Mouse (Mus musculus) kidney, adult 2 months (tissue): Measurements from ENCODE around the gene Gucy2d. TPM values are rescaled to one million over a fixed set of nuclear protein-coding genes. Genes with fewer than 3 reads are reported as not detected.

ENCODE experiments used
- DNase-seq: peaks from one replicate; pipeline ENCODE4 v3.0.0; 2021
- H3K27ac ChIP-seq: fragments of 200-500 bp; 2 replicates; pipeline ENCODE4 v1.5.1; 2012; ENCODE audit warnings: low read depth, low read length, control low read depth, inconsistent platforms; ENCODE audit not compliant: insufficient read depth
- H3K27me3 ChIP-seq: fragments of 200-500 bp; replicated peaks from 2 replicates; pipeline ENCODE4 v1.6.1; 2012; ENCODE audit warnings: mild to moderate bottlenecking, moderate library complexity, low read length, inconsistent platforms; ENCODE audit not compliant: control insufficient read depth, insufficient read depth
- H3K36me3 ChIP-seq: fragments of 200-500 bp; 2 replicates; pipeline ENCODE4 v1.6.1; 2012; ENCODE audit warnings: mild to moderate bottlenecking, moderate library complexity, low read length, inconsistent platforms; ENCODE audit not compliant: control insufficient read depth, insufficient read depth
- H3K4me1 ChIP-seq: fragments of 200-500 bp; 2 replicates; pipeline ENCODE4 v1.6.1; 2011; ENCODE audit warnings: low read length; ENCODE audit not compliant: control insufficient read depth, insufficient read depth
- H3K4me3 ChIP-seq: fragments of 200-500 bp; 2 replicates; pipeline ENCODE4 v1.5.1; 2011; ENCODE audit warnings: mild to moderate bottlenecking, low read depth, low read length, control low read depth; ENCODE audit not compliant: insufficient read depth
- CTCF ChIP-seq: fragments of 200-500 bp; conservative IDR thresholded peaks from 2 replicates; pipeline ENCODE4 v1.5.1; 2011; ENCODE audit warnings: low read depth, mild to moderate bottlenecking, control low read depth, low read length, moderate library complexity, mixed read lengths; ENCODE audit not compliant: insufficient read depth, insufficient read length
- POLR2A ChIP-seq: fragments of 200-500 bp; IDR thresholded peaks from one replicate; pipeline ENCODE4 v1.6.1; 2011; ENCODE audit warnings: low read depth, low read length, control low read depth
- WGBS: fragments of 180-500 bp; shearing (Covaris S2); methylation state at CpG from one replicate; pipeline ENCODE4 v1.1.7; 2018; 5-methylcytosine and 5-hydroxymethylcytosine counted together
- polyA plus RNA-seq: library from polyadenylated mRNA; depleted of rRNA; stranded (reverse); fragments of >200 nt; gene quantifications from 2 replicates; pipeline ENCODE4 v1.2.3, GENCODE M21; 2012

Gucy2d gene
- polyA plus RNA-seq, 1 experiment: not detected

- no peak overlapping the region for H3K4me3 ChIP-seq
- no peaks in the 10 kb centered on the region for H3K36me3 ChIP-seq
- WGBS: 70% methylated on average over 6 of the region's 6 CpGs
- no peak overlapping the region for H3K27ac ChIP-seq
- TF ChIP-seq POLR2A (no peak), CTCF (no peak)
- no peaks in the 10 kb centered on the region; the same call in 1 of the 2 replicates for H3K4me1 ChIP-seq
- no peak for DNase-seq
- no peaks in the 10 kb centered on the region for H3K27me3 ChIP-seq
These were observed 15.8 kb upstream of the Gucy2d start for GRCm38 (mm10) chr7:98424396-98424795.

- Histone ChIP-seq H3K27me3 (no peaks in the 10 kb centered on the region), H3K27ac (no peak overlapping the region), H3K36me3 (no peaks in the 10 kb centered on the region), H3K4me3 (no peak overlapping the region), H3K4me1 (no peaks in the 10 kb centered on the region)
- TF ChIP-seq POLR2A: no peak
- no peak for TF ChIP-seq CTCF
- no peak for DNase-seq
- WGBS: over 99% methylated on average over 3 of the region's 3 CpGs
These were observed 14.7 kb upstream of the Gucy2d start for GRCm38 (mm10) chr7:98425551-98425950.

- Histone ChIP-seq H3K27me3 (no peaks in the 10 kb centered on the region), H3K4me3 (no peak overlapping the region), H3K36me3 (no peaks in the 10 kb centered on the region), H3K4me1 (no peaks in the 10 kb centered on the region), H3K27ac (no peak overlapping the region)
- 52% methylated on average over 5 of the region's 5 CpGs for WGBS
- TF ChIP-seq CTCF (no peak), POLR2A (no peak)
- no peak for DNase-seq
These were observed 13.6 kb upstream of the Gucy2d start for GRCm38 (mm10) chr7:98426641-98427040.

- DNase-seq: no peak
- TF ChIP-seq CTCF: no peak
- no peak for TF ChIP-seq POLR2A
These were observed 12.9 kb upstream of the Gucy2d start for GRCm38 (mm10) chr7:98427115-98427835.

GRCm38 (mm10) chr7:98429579-98429978, 10.6 kb upstream of the Gucy2d start:
- Histone ChIP-seq H3K36me3 (no peaks in the 10 kb centered on the region), H3K4me3 (no peak overlapping the region), H3K27ac (no peak overlapping the region), H3K4me1 (no peaks in the 10 kb centered on the region), H3K27me3 (no peaks in the 10 kb centered on the region)
- WGBS: 95% methylated on average over 3 of the region's 3 CpGs
- DNase-seq: no peak
- TF ChIP-seq CTCF (no peak), POLR2A (no peak)

More at GRCm38 (mm10) chr7:98427115-98427835, 12.9 kb upstream of the Gucy2d start:
- Histone ChIP-seq H3K36me3 (no peaks in the 10 kb centered on the region), H3K27ac (no peak overlapping the region), H3K4me1 (no peaks in the 10 kb centered on the region), H3K4me3 (no peak overlapping the region), H3K27me3 (no peaks in the 10 kb centered on the region)
- WGBS: 70% methylated on average over 11 of the region's 11 CpGs

- Histone ChIP-seq H3K4me1 (no peaks in the 10 kb centered on the region), H3K36me3 (no peaks in the 10 kb centered on the region), H3K27me3 (no peaks in the 10 kb centered on the region), H3K27ac (no peak overlapping the region), H3K4me3 (no peak overlapping the region)
- WGBS: 57% methylated on average over 3 of the region's 3 CpGs
- DNase-seq: peak; percentile 73
- TF ChIP-seq POLR2A: no peak
- peak; percentile 97 for TF ChIP-seq CTCF
These were observed 9.4 kb upstream of the Gucy2d start for GRCm38 (mm10) chr7:98430785-98431184.

- Histone ChIP-seq H3K4me3 (no peak overlapping the region), H3K4me1 (no peaks in the 10 kb centered on the region), H3K27me3 (no peaks in the 10 kb centered on the region), H3K36me3 (no peaks in the 10 kb centered on the region), H3K27ac (no peak overlapping the region)
- peak; percentile 23 for DNase-seq
- WGBS: 40% methylated on average over 9 of the region's 9 CpGs
- TF ChIP-seq CTCF: peak; percentile 77
- TF ChIP-seq POLR2A: no peak
These were observed 2.6 kb upstream of the Gucy2d start for GRCm38 (mm10) chr7:98437629-98438028.
